Mouse (Mus musculus): ENCODE data around the gene Elfn2.

Elfn2 gene

GRCm38 (mm10) chr15:78718290-78719250 lies at the start of gene Elfn2:
Elfn2 (minus strand) TSS chr15:78718771.
- DNase-seq (ENCODE audit: low spot score in 2 of 2): peak in 1 of 2 experiments; percentile 26

GRCm38 (mm10) chr15:78763704-78764103 lies 45.1 kb upstream of the Elfn2 start:
- DNase-seq (ENCODE audit: low spot score in 2 of 2): no peak

- no peak for DNase-seq (ENCODE audit: low spot score in 2 of 2)
Measured at GRCm38 (mm10) chr15:78763210-78763609, 44.6 kb upstream of the Elfn2 start.

DNA sequence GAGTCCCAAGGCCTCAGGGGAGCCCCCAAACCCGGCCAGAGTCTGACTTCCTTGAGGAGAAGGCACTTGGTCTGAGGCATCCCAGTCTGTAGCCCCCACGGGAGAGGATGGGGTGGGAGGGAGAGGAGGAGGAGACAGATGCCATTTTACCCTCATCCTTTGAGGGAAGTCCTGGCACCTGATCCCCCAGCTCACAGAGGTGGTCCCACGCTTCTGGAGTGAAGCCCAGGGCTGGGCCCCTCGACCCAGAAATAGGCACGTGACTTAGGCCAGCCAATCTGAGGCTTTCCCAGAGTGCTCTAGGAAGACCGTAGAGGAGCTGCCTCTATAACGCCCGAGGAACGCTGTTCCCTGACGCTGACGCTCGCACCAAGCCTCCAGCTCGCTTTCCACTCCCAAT lies 42.5 kb upstream of the Elfn2 start:
- DNase-seq (ENCODE audit: low spot score in 2 of 2): no peak

GRCm38 (mm10) chr15:78758132-78758531 lies 39.6 kb upstream of the Elfn2 start:
- no peak for DNase-seq (ENCODE audit: low spot score in 2 of 2)

GRCm38 (mm10) chr15:78755966-78756725 lies 37.6 kb upstream of the Elfn2 start:
- no peak for DNase-seq (ENCODE audit: low spot score in 2 of 2)

DNA sequence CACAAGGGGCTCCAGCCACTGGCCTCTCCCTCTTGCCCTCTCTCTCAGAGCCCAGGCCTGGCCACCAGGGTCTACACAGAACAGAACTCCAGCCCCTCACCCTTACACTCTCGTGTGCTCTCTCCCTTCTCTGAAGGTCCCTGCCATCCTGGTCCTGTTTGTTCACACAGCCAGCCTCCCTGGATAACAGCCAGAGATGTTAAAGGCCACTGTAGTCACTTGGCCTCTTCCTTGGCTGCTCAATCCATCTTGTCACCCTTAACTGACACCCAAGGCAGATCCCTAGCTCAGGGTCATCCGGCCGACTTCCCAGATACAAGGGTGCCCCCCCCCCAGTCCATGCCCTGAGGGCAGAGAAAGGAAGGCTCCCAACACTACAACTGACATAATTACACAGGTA lies 36.7 kb upstream of the Elfn2 start:
- no peak for DNase-seq (ENCODE audit: low spot score in 2 of 2)

DNA sequence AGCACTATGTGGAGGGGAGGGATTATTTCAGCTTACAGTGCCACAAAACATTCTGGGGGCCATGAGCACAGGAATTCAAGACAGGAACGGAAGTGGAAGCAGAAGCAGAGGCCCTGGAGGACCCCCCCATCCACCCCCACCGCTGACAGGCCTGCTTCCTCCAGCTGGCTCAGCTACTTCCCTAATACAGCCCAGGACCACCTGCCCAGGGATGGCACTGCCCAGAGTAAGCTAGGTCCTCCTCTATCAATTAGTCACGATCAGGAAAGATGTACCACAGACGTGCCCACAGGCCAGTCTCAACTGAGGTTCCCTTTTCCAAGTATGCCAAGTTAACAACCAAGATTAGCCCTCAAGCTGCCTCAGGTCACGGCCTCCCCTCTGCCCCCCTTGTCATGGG lies 35.6 kb upstream of the Elfn2 start:
- no peak for DNase-seq (ENCODE audit: low spot score in 2 of 2)

DNA sequence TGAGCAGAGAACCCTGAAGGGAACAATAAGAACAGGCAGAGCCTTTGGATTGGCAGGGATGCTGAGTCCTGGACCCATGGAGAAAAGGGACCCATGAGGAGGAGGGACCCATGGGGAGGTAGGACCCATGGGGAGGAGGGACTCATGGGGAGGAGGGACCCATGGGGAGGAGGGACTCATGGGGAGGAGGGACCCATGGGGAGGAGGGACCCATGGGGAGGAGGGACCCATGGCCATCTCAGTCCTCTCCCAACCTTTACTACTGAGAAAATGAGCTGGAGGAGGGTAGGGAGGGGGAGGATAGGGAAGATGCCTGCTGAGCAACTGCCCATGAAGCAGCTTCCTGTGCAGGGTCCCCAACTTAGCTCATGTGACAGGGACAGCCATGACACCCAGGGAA lies 34.4 kb upstream of the Elfn2 start:
- no peak for DNase-seq (ENCODE audit: low spot score in 2 of 2)

GRCm38 (mm10) chr15:78750608-78751350 lies 32.2 kb upstream of the Elfn2 start:
- DNase-seq (ENCODE audit: low spot score in 2 of 2): no peak

DNA sequence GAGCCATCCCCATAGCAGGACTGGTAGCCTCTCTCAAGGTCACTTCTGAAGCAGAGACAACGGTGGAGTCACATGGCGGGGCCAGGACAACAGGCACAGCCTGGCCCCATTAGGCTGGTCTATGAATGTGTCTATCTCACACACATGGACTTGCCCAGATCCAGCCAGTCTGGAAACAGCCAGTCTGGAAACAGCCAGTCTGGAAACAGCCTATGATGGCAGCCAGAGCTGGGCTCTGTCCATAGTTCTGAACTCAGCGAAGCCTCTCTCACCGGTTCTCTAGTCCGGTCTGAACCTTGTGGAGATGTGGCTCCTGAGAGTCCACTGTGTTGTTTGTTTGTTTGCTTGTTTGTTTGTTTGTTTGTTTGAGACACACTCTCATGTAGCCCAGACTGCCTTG lies 31.3 kb upstream of the Elfn2 start:
- DNase-seq (ENCODE audit: low spot score in 2 of 2): no peak

- DNase-seq (ENCODE audit: low spot score in 2 of 2): peak; percentile 54 to 86
Measured at GRCm38 (mm10) chr15:78744206-78744605, 25.6 kb upstream of the Elfn2 start.

- no peak for DNase-seq (ENCODE audit: low spot score in 2 of 2)
Measured at GRCm38 (mm10) chr15:78742831-78743230, 24.3 kb upstream of the Elfn2 start.

- no peak for DNase-seq (ENCODE audit: low spot score in 2 of 2)
Measured at GRCm38 (mm10) chr15:78740662-78741061, 22.1 kb upstream of the Elfn2 start.

DNA sequence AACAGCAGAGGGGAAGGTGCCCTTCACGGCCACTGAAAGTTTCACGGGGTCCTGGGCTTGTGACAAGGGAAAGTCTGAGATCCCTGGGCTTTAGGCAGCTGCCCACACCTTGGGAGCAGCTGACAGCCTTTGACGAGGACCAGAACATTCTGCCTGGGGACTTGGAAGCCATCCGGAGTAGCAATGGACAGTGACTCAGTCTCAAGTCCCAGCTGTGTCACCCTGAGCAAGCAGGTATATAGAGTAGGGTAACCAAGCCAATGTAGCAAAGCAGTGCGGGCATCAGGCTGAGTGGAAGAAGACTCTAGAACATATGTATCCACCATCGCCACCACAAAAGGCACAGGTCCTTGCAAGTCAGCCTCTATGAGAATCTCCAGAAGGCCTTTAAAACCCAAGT lies 18.6 kb upstream of the Elfn2 start:
- DNase-seq (ENCODE audit: low spot score in 2 of 2): no peak

DNA sequence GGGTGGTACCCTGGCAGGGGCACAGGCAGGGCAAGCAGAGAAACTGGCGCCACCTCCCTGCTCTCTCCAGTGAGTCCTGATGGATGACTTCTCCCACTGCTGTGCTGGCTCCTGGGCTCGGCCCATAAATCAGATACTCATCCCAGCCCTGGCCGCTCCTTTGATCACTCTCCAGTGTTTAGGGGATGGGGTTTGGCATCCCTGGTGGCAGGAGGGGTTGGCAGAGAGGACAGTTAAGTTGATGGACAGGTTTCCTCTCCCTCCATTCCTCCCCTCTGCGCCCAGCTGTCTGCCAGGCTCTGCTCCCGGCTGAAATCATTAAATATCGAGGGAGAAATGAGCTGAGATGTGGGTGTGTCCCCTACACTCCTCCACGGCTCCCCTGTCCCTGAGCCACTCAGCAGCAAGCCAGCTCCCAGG lies 18.1 kb upstream of the Elfn2 start:
- no peak for DNase-seq (ENCODE audit: low spot score in 2 of 2)

GRCm38 (mm10) chr15:78736181-78736579 lies 17.6 kb upstream of the Elfn2 start:
- DNase-seq (ENCODE audit: low spot score in 2 of 2): no peak

DNA sequence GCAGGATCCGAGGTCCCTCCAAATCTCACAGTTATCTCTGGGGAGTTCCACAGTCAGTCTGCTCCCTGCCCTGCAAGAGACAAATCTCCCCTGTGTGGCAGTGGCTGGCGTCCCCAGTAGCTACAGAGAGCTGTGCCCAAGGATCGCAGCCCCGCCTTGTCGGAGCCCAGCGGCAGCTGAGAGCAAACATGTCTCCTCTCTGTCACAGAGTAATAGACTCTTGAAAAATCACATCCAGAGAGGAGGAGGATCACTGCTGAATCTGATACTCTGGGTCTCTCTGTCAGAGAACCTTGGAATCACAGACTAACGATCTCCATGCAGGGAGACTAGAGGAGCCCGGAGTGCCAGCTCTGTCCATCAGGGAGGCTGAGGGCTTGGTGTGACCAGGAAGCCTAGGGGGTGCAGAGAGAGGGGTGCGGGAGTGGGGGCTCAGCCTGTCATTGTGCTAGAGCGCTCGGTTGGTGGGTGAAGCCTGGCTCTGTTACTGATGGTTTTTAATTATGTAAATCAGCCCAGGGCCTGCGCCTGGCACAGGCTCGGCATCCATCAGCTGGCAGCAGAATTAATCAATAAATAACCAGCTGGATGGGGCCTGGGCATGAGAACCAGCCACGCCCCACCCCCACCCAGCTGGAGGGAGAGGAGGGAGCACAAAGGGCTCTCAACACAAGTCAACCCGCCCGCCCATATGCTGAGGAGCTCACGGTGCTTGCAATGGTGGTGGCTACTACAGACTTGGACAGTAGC lies 17.0 kb upstream of the Elfn2 start:
- no peak for DNase-seq (ENCODE audit: low spot score in 2 of 2)

GRCm38 (mm10) chr15:78731830-78732229 lies 13.3 kb upstream of the Elfn2 start:
- no peak for DNase-seq (ENCODE audit: low spot score in 2 of 2)

GRCm38 (mm10) chr15:78730315-78731049 lies 11.9 kb upstream of the Elfn2 start:
- DNase-seq (ENCODE audit: low spot score in 2 of 2): no peak

DNA sequence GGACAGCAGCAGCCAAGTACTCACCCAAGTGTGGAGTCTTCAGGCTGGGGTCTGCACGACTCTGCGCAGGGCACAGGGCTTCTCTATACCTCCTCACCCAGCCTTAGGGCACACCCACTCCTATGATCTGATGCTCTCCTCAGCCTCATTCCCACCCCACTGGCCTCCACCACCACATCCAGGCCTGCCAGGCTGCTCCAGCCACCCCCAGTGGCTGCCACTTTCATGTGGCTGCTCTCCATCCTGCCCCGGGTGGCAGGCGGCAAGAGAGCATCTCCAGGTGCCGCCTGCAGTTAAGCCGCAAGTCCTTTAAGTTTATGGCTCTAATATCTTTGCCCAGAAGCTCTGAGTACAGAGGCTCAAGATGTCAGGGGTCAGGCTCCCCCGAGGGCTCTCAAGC lies 8.1 kb upstream of the Elfn2 start:
- peak; percentile 53 to 59 for DNase-seq (ENCODE audit: low spot score in 2 of 2)
